Mouse (Mus musculus): ENCODE measurements around the gene Cox8a. TPM values are rescaled to one million over a fixed set of nuclear protein-coding genes. Genes with fewer than 3 reads are reported as not detected.

Cox8a gene
- total and polyA plus RNA-seq, 3 experiments = 745 to 1,213 TPM; not detected in 1

- no peaks in the 10 kb centered on the region for H3K9me3 ChIP-seq (replicated peaks; ENCODE audit: insufficient read depth, low read length)
- no peak overlapping the region for H3K4me3 ChIP-seq (ENCODE audit: control insufficient read depth in 1 of 2, insufficient read depth in 1 of 2, low read depth in 2 of 2, low read length in 2 of 2)
- no peak overlapping the region for H3K27ac ChIP-seq (ENCODE audit: control insufficient read depth, low read depth, low read length)
- H3K4me1 ChIP-seq (ENCODE audit: control insufficient read depth in 1 of 2, insufficient read depth in 2 of 2, low read length in 2 of 2) = peaks cover 0 to 10% of the 10 kb centered on the region in 2 experiments; a peak in 2 of 4 replicates
- H3K36me3 ChIP-seq (ENCODE audit: control insufficient read depth in 1 of 2, insufficient read depth in 2 of 2, low read length in 2 of 2) = peaks cover 6 to 18% of the 10 kb centered on the region in 2 experiments
- DNase-seq (ENCODE audit: low read depth, low spot score) = no peak
- no peaks in the 10 kb centered on the region for H3K27me3 ChIP-seq (ENCODE audit: control insufficient read depth in 1 of 2, insufficient read depth in 2 of 2, low read length in 2 of 2)
- H3K9ac ChIP-seq (ENCODE audit: control insufficient read depth, low read depth, low read length, poor library complexity, severe bottlenecking) = no peak overlapping the region
- TF ChIP-seq SIN3A (IDR thresholded peaks at IDR 0.05; ENCODE audit: low read length) (no peak), NELFE (IDR thresholded peaks at IDR 0.05; ENCODE audit: low read depth, low read length) (no peak), CHD1 (IDR thresholded peaks at IDR 0.05; ENCODE audit: low read depth, low read length) (no peak), ZC3H11A (IDR thresholded peaks at IDR 0.05; ENCODE audit: low read depth, low read length) (no peak), POLR2AphosphoS2 (IDR thresholded peaks at IDR 0.05; ENCODE audit: low read length) (no peak), ZMIZ1 (IDR thresholded peaks at IDR 0.05; ENCODE audit: low read depth, low read length) (no peak), JUND (IDR thresholded peaks at IDR 0.05; ENCODE audit: low read depth, low read length) (no peak), MAX (IDR thresholded peaks at IDR 0.05; ENCODE audit: low read length) (no peak), TBP (IDR thresholded peaks at IDR 0.05; ENCODE audit: low read depth, low read length) (no peak), ZNF384 (IDR thresholded peaks at IDR 0.05; ENCODE audit: low read depth, low read length) (no peak), UBTF (IDR thresholded peaks at IDR 0.05; ENCODE audit: borderline replicate concordance, insufficient read depth, low read depth, low read length) (no peak), ETS1 (IDR thresholded peaks at IDR 0.05; ENCODE audit: low read depth, low read length) (no peak), MAZ (IDR thresholded peaks at IDR 0.05; ENCODE audit: low read depth, low read length) (no peak), MEF2A (IDR thresholded peaks at IDR 0.05; ENCODE audit: extremely low read depth, insufficient replicate concordance, low read depth, low read length, poor library complexity, severe bottlenecking) (no peak), MYC (IDR thresholded peaks at IDR 0.05; ENCODE audit: low read depth, low read length) (no peak), NRF1 (IDR thresholded peaks at IDR 0.05; ENCODE audit: insufficient read depth, low read depth, low read length, poor library complexity, severe bottlenecking) (no peak), POLR2A (IDR thresholded peaks at IDR 0.05; ENCODE audit: control insufficient read depth in 1 of 2, insufficient read depth in 1 of 2, low read depth in 1 of 2, low read length in 2 of 2, poor library complexity in 1 of 2) (no peak), USF2 (IDR thresholded peaks at IDR 0.05; ENCODE audit: borderline replicate concordance in 1 of 2, insufficient read depth in 1 of 2, low read depth in 1 of 2, low read length in 2 of 2) (no peak), EP300 (IDR thresholded peaks at IDR 0.05; ENCODE audit: low read depth in 1 of 2, low read length in 2 of 2) (no peak), BHLHE40 (IDR thresholded peaks at IDR 0.05; ENCODE audit: borderline replicate concordance, low read depth, low read length) (no peak)
- H3K79me2 ChIP-seq (ENCODE audit: control insufficient read depth, insufficient read depth, low read length, poor library complexity) = peaks cover 38% of the 10 kb centered on the region
Measured at GRCm38 (mm10) chr19:7235461-7235860, 18.0 kb upstream of the Cox8a start.

Data from MEL (cell line).